ENCODE assay signal across 8 mouse cellular contexts in the genomic region with DNA sequence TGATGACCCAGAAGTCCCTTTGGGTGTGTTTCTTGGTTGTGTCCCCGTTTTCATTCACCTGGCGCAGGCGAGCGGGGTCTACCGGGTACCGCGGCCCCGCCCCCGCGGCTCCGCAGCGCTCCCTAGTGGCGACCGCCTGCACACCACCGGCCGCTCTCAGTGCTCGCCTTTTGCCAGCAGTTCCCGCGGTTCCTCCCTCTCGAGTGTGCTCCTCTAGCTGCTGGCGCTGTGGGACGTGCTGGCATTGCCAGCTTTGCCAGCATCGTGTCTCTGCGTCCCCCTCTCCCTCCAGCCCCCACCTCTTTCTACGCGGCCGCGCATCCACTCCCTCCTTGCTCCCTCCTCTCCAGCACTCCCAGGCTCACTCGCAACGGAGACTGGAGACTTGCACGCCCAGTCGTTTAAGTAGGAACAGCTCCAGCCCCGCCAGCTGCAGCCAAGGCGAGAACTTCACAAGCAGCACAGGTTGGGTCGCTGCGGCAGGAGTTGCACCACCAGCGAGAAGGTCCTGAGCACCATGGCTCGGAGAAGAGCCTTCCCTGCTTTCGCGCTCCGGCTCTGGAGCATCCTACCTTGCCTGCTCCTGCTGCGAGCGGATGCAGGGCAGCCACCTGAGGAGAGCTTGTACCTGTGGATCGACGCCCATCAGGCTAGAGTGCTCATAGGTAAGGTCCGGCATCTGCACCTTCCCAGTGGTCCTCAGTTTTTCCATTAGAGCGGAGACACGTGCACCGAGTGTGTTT. TPM values are rescaled to one million over a fixed set of nuclear protein-coding genes. Genes with fewer than 3 reads are reported as not detected.
A peak's percentile ranks its signal among the peaks of the same experiment; 100 is the strongest.
DNase-seq lines count a peak whose midpoint lies in the region; ATAC-seq and TF ChIP-seq lines count a peak whose summit lies in the region.

Wif1 (plus strand) TSS at position 135 of the 743 bp plus-strand sequence.

- H3K4me3 ChIP-seq in gastrocnemius, adult 2 months: peak within 1 kb of the TSS; percentile 80
- peak within 1 kb of the TSS; percentile 61 for H3K4me3 ChIP-seq in hindbrain, embryonic 16.5 days (ENCODE audit: low read length)

- no peaks in the 10 kb centered on the region for H3K9me3 ChIP-seq in hindbrain, embryonic 16.5 days (ENCODE audit: control insufficient read depth, low read length)

- TF ChIP-seq CTCF in gastrocnemius, adult 2 months (IDR thresholded peaks at IDR 0.05): peak; percentile 92

- H3K4me1 ChIP-seq in hindbrain, embryonic 16.5 days (ENCODE audit: control insufficient read depth, insufficient read depth, low read depth, low read length): peaks cover 8% of the 10 kb centered on the region; the same call in 1 of the 2 replicates

- DNase-seq in ZHBTc4 (ENCODE audit: low read depth, low spot score): peak; percentile 91
- peak; percentile 69 to 77 for DNase-seq in cerebellum, postnatal 36 days
- peak; percentile 81 for DNase-seq in gastrocnemius, adult 2 months
- peak; percentile 37 to 49 for DNase-seq in left cerebral cortex, postnatal 25 days (ENCODE audit: low spot score in 2 of 2)
- peak; percentile 58 for DNase-seq in right cerebral cortex, postnatal 14 days
- DNase-seq in urinary bladder, postnatal 4 days (ENCODE audit: low spot score in 2 of 2): peak; percentile 56 to 74

- peaks cover 4% of the 10 kb centered on the region for H3K27me3 ChIP-seq in hindbrain, embryonic 16.5 days (replicated peaks; ENCODE audit: control insufficient read depth, insufficient read depth, low read length)

- peak within 1 kb of the TSS; percentile 98 for H3K4me2 ChIP-seq in hindbrain, embryonic 16.5 days (ENCODE audit: low read length)

- H3K27ac ChIP-seq in gastrocnemius, adult 2 months: no peak within 1 kb of the TSS
- H3K27ac ChIP-seq in hindbrain, embryonic 16.5 days (ENCODE audit: low read depth, low read length): no peak within 1 kb of the TSS

- H3K36me3 ChIP-seq in hindbrain, embryonic 16.5 days (ENCODE audit: control insufficient read depth, insufficient read depth, low read length): no peaks in the 10 kb centered on the region

- intact Hi-C loops in gastrocnemius, adult 2 months (cut with DNase I): loop anchor here (2.0 to 5.0 kb wide), 2 partner anchors 95 to 223 kb away; no protein-coding TSS in a partner anchor
- intact Hi-C loops in left cerebral cortex, postnatal 25 days (cut with DNase I): loop anchor here (1.0 to 2.0 kb wide), 3 partner anchors 55 to 223 kb away; partner anchors contain the start of gene Lemd3

- peak within 1 kb of the TSS; percentile 64 for H3K9ac ChIP-seq in hindbrain, embryonic 16.5 days (ENCODE audit: low read depth, low read length)

- 1% methylated on average over 49 of the region's 49 CpGs for WGBS in hindbrain, embryonic 16.5 days

- ATAC-seq in hindbrain, embryonic 16.5 days: peak; percentile 97
- ATAC-seq in megakaryocyte-erythroid progenitor cell, adult 5-6 weeks (replicated peaks; ENCODE audit: low FRiP score, low TSS enrichment, poor library complexity, severe bottlenecking): peak; percentile 89

RNA-seq across cellular contexts. Expression of gene Wif1, which starts in this region (rescaled TPM):
- total RNA-seq in gastrocnemius, adult 2 months (2021): 1 to 10 TPM; 1.3 to 9.2 TPM
- 8.3 TPM in 2 replicates for polyA plus RNA-seq in hindbrain, embryonic 16.5 days (2015; fragmentation: Nextera tagmentation; extraction: Ambion mirVana)
- total RNA-seq in left cerebral cortex, postnatal 25 days (2021): 1 to 10 TPM; 1.7 to 1.9 TPM
- total RNA-seq in megakaryocyte-erythroid progenitor cell, adult 5-6 weeks (2014; fragmentation: Nextera tagmentation): not detected in 2 replicates
- not detected in 2 replicates for total RNA-seq in megakaryocyte-erythroid progenitor cell, adult 5-6 weeks (2017)

Comparison
In these comparisons a context has a peak if more than half of its experiments do, and no peak if none do; other contexts are left out.
1. Peak in ATAC-seq in megakaryocyte-erythroid progenitor cell, adult 5-6 weeks; RNA of the gene not detected or under 1 TPM.